Mouse (Mus musculus) heart, postnatal 0 days (tissue): ENCODE results near the gene Elp5. TPM values are rescaled to one million over a fixed set of nuclear protein-coding genes. Genes with fewer than 3 reads are reported as not detected.

ENCODE experiments used
- ATAC-seq: fragments of 200-750 bp; cut with Nextera tagmentation; 2 replicates; pipeline ENCODE4 v1.8.0; 2017; ENCODE audit warnings: low read depth, moderate number of reproducible peaks, moderate library complexity; ENCODE audit not compliant: insufficient read depth
- DNase-seq: peaks from one replicate; pipeline ENCODE4 v3.0.0-alpha.2; 2016; ENCODE audit warnings: low spot score
- H3K27ac ChIP-seq: fragments of 300-500 bp; sonication (generic); 2 replicates; pipeline ENCODE4 v1.5.1; 2014; ENCODE audit warnings: low read depth, mild to moderate bottlenecking
- H3K27me3 ChIP-seq: fragments of 300-500 bp; sonication (generic); 2 replicates; pipeline ENCODE4 v1.6.1; 2014; ENCODE audit warnings: low read length, mixed read lengths; ENCODE audit not compliant: control insufficient read depth, insufficient read depth
- H3K36me3 ChIP-seq: fragments of 300-500 bp; sonication (generic); replicated peaks from 2 replicates; pipeline ENCODE4 v1.6.1; 2014; ENCODE audit warnings: low read length, mixed read lengths; ENCODE audit not compliant: control insufficient read depth, insufficient read depth
- H3K4me1 ChIP-seq: fragments of 300-500 bp; sonication (generic); 2 replicates; pipeline ENCODE4 v1.6.1; 2014; ENCODE audit warnings: antibody characterized with exemption; ENCODE audit not compliant: control insufficient read depth, insufficient read depth
- H3K4me2 ChIP-seq: fragments of 300-500 bp; sonication (generic); 2 replicates; pipeline ENCODE4 v1.6.1; 2014; ENCODE audit warnings: low read depth, mild to moderate bottlenecking, low read length, moderate library complexity
- H3K4me3 ChIP-seq: fragments of 300-500 bp; sonication (generic); 2 replicates; pipeline ENCODE4 v1.5.1; 2014; ENCODE audit warnings: low read depth, low read length
- H3K9ac ChIP-seq: fragments of 300-500 bp; sonication (generic); replicated peaks from 2 replicates; pipeline ENCODE4 v1.6.1; 2014; ENCODE audit warnings: low read depth, low read length, mixed read lengths
- H3K9me3 ChIP-seq: fragments of 300-500 bp; sonication (generic); replicated peaks from 2 replicates; pipeline ENCODE4 v1.6.1; 2016; ENCODE audit warnings: low read length; ENCODE audit not compliant: control insufficient read depth
- CTCF ChIP-seq: IDR thresholded peaks from 2 replicates; pipeline ENCODE4 v1.5.1; 2016; ENCODE audit warnings: antibody characterized with exemption, control low read depth, low read depth
- EP300 ChIP-seq: IDR thresholded peaks from 2 replicates; pipeline ENCODE4 v1.6.1; 2016; ENCODE audit warnings: antibody characterized with exemption, low read depth
- WGBS: fragments of 180-500 bp; shearing (Covaris S2); extraction: QIAGEN DNeasy Blood & Tissue Kit; methylation state at CpG from one replicate; pipeline ENCODE4 v1.1.7; 2014; 5-methylcytosine and 5-hydroxymethylcytosine counted together
- polyA plus RNA-seq: library from polyadenylated mRNA; unstranded; fragments of >200 nt; fragmentation: Nextera tagmentation; extraction: Ambion mirVana; gene quantifications from 2 replicates; pipeline ENCODE4 v1.2.1, GENCODE M21; 2015
- total RNA-seq: library from RNA; depleted of rRNA; stranded (reverse); fragments of >200 nt; gene quantifications from 2 replicates; pipeline ENCODE4 v1.2.3, GENCODE M21; 2014; ENCODE audit warnings: low replicate concordance

Elp5 gene
- total and polyA plus RNA-seq, 2 experiments from 2014 or later, result 96.1 to 108 TPM

DNA sequence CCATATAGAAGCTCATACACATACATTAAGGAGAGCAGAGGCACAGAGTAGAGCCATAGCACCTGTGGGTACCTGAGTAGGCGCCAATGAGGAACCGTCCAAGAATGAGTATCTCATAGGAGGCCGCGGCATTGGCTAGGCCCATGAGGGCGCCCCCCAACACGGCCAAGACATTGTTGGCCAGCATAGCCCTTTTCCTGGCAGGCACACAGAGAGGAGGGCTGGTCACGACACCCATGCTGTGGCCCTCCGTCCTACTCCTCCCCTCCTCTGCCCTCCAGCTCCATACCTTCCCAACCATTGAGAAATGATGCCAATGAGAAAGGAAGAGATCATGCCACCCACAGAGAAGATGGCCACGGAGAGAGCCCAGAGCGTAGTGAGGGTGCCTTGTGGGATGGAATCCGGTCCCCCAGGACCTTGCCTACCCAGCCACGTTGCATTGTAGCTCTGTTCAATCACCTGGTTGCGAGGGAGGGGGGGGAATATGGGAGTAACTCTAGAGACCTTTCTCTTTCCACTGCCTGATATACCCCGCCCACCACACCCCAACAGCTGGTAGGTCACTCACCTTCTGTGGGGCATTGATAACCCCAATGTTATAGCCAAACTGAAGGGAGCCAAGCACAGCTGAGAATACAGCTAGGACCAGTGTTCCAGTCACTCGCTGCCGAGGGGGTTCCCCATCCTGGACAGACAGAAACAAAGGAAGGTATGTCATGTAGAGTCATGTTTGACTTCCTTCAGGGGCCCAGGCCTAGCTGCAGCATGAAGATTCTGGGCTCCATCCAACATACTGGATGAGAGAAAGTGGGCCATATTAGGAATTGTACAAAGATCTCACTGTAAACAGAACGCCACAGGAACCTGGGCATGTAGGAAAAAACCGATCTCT is 36.1 kb downstream of the Elp5 start:
- DNase-seq (no peak), ATAC-seq (no peak)
- Histone ChIP-seq H3K9ac (peak overlapping the region; percentile 50), H3K9me3 (no peaks in the 10 kb centered on the region), H3K4me3 (peak overlapping the region; percentile 60), H3K4me1 (peaks cover 11% of the 10 kb centered on the region), H3K27me3 (no peaks in the 10 kb centered on the region), H3K4me2 (peak overlapping the region; percentile 62), H3K27ac (peak overlapping the region; percentile 94), H3K36me3 (peaks cover 38% of the 10 kb centered on the region)
- WGBS, result 83% methylated on average over 18 of the region's 18 CpGs
- TF ChIP-seq EP300, result no peak
- TF ChIP-seq CTCF, result no peak

DNA sequence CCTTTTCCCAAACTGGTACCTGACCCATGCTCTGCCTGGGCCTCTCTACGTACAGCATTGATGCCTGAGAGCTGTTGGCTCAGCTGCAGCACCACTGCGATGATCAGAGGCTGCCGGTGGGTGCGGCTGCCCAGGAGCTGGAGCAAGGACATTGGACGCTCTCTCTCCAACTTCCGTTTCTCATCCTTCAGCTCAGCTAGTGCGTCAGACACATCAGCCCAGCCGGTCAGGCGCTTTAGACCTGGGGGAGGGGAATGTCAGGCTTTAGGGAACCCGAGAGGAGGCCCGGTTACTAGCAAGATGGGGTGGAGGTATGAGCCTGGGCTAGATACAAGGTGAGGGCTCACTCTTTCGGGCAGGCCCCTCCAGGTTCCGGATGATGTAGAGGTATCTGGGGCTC is 37.1 kb downstream of the Elp5 start:
- ATAC-seq (no peak), DNase-seq (no peak)
- H3K27me3 ChIP-seq, result no peaks in the 10 kb centered on the region
- peaks cover 38% of the 10 kb centered on the region for H3K36me3 ChIP-seq
- TF ChIP-seq CTCF, result no peak
- TF ChIP-seq EP300, result no peak
- H3K4me2 ChIP-seq, result no peak overlapping the region
- H3K4me3 ChIP-seq, result no peak overlapping the region
- H3K9ac ChIP-seq, result no peak overlapping the region
- no peak overlapping the region for H3K27ac ChIP-seq
- WGBS, result 66% methylated on average over 13 of the region's 13 CpGs
- H3K4me1 ChIP-seq, result peaks cover 11% of the 10 kb centered on the region
- H3K9me3 ChIP-seq, result no peaks in the 10 kb centered on the region

DNA sequence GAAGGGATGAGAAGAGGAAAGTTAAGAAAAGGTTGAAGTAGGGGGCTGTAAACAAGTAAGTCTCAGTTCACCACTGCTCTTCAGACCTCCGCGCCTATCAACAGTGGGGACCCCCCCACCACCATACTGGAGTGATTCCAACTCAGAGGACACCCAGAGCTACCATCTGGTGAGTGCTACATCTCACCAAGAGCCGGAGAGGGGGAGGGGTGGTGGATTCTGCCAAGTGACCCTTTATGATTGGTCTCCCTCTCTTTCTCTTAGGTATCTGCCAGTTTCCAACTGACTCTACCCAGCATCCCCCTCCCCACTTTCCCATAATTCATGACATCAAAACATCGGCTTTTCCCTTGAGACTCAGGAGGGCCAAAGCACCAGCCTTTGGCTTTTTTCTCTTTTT is 41.4 kb downstream of the Elp5 start:
- Histone ChIP-seq H3K4me3 (no peak overlapping the region), H3K9ac (no peak overlapping the region), H3K9me3 (no peaks in the 10 kb centered on the region), H3K4me1 (peaks cover 28% of the 10 kb centered on the region), H3K27ac (no peak overlapping the region), H3K36me3 (peaks cover 36% of the 10 kb centered on the region), H3K27me3 (no peaks in the 10 kb centered on the region), H3K4me2 (no peak overlapping the region)
- DNase-seq, result no peak
- ATAC-seq, result no peak
- TF ChIP-seq CTCF, result no peak
- no peak for TF ChIP-seq EP300
- 65% methylated on average over 4 of the region's 4 CpGs for WGBS

DNA sequence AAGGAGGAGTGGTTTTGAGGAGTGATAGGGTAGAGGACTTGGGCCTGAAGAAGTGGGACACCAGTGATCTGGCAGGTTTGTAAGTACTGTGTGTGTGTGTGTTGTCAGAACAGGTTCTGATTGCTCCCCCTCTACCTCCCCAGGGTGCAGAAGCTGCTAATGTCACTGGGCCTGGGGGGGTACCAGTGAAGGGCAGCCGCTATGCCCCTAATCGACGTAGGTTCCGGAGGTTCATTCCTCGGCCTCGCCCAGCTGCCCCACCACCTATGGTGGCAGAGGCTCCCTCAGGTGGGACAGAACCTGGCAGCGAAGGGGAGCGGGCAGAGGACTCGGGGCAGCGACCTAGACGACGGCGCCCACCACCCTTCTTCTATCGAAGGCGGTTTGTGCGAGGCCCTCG is 42.6 kb downstream of the Elp5 start:
- H3K9me3 ChIP-seq, result no peaks in the 10 kb centered on the region
- ATAC-seq (no peak), DNase-seq (no peak)
- no peak overlapping the region for H3K4me3 ChIP-seq
- H3K27ac ChIP-seq, result no peak overlapping the region
- H3K4me2 ChIP-seq, result no peak overlapping the region
- 90% methylated on average over 17 of the region's 17 CpGs for WGBS
- no peak overlapping the region for H3K9ac ChIP-seq
- peaks cover 24% of the 10 kb centered on the region for H3K36me3 ChIP-seq
- TF ChIP-seq EP300 (no peak), CTCF (no peak)
- H3K4me1 ChIP-seq, result peaks cover 30% of the 10 kb centered on the region
- peaks cover 7% of the 10 kb centered on the region for H3K27me3 ChIP-seq

DNA sequence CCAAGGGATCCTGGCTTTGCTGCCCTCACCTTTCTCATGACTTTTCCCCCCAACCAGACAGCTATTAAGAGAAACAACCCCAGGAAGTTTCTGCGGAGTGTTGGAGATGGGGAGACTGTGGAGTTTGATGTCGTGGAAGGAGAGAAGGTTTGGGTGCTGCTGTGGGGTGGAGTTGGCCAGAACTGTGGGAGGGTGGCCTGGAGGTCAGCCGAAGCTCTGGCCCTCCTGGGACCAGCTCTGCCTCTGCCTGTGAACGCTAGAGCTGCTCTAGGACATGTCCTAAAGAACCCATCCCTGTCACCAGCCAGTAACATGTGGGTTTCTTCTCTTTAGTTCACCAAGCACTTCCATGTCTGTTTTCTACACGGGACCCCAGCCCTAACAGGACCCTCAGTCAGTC is 43.1 kb downstream of the Elp5 start:
- H3K9ac ChIP-seq, result no peak overlapping the region
- TF ChIP-seq CTCF (no peak), EP300 (no peak)
- no peak overlapping the region for H3K27ac ChIP-seq
- H3K4me1 ChIP-seq, result peaks cover 30% of the 10 kb centered on the region
- H3K4me2 ChIP-seq, result no peak overlapping the region
- ATAC-seq, result no peak
- peaks cover 8% of the 10 kb centered on the region for H3K27me3 ChIP-seq
- WGBS, result 52% methylated on average over 5 of the region's 5 CpGs
- H3K36me3 ChIP-seq, result peaks cover 20% of the 10 kb centered on the region
- no peaks in the 10 kb centered on the region for H3K9me3 ChIP-seq
- H3K4me3 ChIP-seq, result no peak overlapping the region
- no peak for DNase-seq

DNA sequence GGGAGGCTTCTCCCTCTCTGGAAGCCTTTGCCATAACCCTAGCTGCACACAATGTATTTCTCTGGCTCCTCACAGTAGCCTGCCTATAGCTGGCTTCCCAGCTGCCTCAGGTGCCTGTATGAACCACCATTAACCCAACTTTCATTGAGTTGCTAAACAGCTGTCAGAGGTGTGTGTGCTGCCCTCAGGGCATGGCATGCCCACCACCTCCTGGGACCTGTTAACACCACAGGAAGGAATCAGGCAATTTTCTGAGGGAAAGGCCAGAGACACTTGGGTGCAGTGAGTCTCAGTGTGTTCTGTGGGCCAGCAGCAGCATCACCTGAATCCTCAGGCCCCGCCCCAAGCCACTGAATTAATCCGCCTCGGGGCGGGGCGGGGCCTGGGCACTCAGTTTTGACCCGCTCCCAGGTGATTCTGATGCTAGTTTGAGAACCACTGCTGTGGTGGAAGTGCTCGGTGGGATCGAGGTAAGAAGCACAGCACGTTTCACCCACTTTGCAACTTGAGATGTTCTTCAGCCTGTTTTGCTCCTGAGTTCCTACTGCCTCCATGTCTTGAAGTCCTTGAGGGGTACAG is 43.8 kb downstream of the Elp5 start:
- H3K27ac ChIP-seq, result no peak overlapping the region
- TF ChIP-seq CTCF (no peak), EP300 (no peak)
- no peaks in the 10 kb centered on the region for H3K9me3 ChIP-seq
- DNase-seq (no peak), ATAC-seq (no peak)
- H3K4me2 ChIP-seq, result no peak overlapping the region
- peaks cover 8% of the 10 kb centered on the region for H3K27me3 ChIP-seq
- 46% methylated on average over 9 of the region's 9 CpGs for WGBS
- no peak overlapping the region for H3K4me3 ChIP-seq
- peaks cover 14% of the 10 kb centered on the region for H3K36me3 ChIP-seq
- H3K4me1 ChIP-seq, result peaks cover 30% of the 10 kb centered on the region
- H3K9ac ChIP-seq, result no peak overlapping the region
